Mouse (Mus musculus): Measurements from ENCODE around the gene Mrpl28.
"Not testable (repeated sequence)": the region's sequence is repeated elsewhere in the genome, so short reads cannot be mapped to it uniquely, and the experiment has no call there.

Mrpl28 gene

DNA sequence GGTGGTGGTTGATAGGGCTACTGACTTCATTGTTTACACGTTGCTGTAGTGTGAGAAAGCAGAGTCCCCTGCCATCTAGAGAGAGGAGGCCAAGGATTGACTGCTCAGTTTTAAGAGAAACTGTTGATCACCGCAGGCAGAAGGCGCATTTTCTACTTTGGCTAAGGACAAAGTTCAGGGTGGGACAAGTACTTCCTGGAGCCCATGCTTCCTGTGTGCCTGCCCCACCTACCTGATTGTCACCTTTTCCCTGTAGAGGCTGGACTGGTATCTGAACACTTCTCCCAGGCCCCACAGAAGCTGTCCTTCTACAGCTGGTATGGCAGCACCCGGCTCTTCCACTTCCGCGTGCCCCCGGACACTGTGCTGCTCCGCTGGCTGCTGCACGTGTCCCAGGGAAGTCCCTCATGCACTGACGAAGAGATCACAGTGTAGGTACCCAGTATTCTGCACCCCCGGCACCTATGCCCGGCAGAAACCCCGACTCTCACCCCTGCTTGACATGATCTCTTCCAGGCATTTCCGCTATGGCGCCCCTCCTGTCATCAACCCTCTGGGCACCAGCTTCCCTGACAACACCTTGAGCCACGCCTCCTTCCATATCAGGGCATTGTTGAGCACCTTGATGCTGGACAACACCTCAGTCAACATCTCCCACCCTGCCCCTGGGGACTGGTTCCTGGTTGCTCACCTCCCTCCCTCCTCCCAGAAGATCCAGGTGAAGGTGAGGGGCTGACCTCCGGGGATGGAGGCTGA lies 6.6 kb upstream of the Mrpl28 start:
- DNase-seq: no peak

DNA sequence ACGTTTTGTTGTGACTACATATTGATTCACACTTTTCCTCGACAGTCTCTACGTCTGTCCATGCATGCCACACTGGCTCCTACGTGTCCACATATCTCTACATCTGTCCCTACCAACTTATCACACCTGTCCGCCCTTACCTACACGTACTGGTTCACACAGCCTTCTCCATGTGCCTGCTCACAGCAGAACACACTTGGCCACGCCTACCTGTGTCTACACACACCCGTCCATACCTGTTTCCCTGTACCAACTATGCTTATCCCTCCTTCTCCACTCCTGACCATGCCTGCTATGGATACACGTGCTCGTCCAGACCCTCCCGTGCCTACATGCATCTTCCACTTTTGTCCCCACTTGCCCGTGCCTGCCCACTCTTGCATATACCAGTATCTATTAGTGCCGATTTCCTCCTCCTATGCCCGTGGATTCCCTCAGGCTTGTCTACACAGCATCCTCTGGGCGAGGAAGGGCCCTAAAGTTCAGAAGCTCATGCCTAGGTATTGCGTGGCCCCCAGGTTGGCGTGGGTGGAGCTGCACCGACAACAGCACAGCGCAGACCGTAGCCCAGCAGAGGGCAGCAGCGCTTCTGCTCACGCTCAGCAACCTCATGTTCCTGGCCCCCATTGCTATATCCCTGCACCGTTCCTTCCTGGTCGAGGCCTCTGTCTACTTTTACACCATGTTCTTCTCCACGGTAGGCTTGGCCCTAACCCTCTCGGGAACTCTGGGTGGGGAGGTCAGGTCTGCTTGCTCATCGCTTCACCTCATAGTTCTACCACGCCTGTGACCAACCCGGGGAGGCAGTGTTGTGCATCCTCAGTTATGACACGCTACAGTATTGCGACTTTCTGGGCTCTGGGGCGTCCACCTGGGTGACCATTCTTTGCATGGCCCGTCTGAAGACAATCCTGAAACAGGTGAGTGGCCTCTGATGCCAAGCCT lies 3.3 kb upstream of the Mrpl28 start:
- DNase-seq: peak; percentile 80

DNA sequence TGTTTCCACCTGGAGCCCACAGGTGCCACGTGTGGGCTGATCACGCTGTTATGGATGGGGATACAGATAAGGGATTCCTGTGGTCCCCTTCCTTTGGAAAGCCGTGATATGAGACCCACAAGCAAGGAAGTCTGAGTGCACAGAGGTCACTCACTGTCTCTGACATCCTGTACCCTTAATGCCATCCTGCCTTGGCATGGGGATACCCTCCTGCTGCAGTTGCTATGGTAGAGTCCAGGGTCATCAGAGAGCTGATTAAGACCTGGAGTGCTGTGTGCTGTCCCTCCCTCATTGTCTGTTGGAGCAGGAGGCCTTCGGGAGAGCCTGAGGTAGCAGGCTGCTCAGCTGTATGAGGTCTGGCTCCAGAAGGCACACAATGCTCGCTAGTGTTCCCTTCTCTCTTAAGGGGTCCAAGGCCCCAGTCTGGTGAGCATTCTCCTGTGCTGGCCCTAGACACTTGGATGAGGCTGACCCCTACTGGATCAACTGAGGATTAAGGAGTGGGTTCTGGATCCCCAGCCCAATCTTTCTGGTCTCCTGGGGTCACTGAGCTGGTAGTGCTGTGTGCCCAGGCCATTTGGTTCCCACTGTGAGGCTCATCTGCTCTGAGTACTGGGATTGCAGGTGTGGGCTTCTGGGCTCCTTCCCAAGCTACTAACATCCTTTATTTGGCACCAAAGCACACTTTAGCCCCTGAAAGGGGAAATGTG lies 714 bp upstream of the Mrpl28 start:
- peak; percentile 66 to 72 for DNase-seq

DNA sequence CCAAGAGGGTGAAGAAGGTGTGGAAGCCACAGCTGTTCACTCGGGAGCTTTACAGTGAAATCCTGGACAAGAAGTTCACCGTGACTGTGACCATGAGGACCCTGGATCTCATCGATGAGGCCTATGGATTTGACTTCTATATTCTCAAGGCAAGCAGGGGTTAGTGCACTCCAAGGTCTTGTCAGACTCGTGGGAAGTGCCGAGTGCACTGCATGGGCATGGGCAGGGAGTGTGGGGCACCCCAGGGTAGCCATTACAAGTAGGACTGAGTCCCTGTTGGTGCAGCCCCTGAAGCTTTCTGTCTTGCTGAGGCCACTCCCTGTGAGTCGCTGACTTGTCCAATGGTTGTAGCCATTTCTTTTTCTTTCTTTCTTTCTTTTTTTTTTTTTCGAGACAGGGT lies 1.3 kb downstream of the Mrpl28 start:
- no peak for DNase-seq

DNA sequence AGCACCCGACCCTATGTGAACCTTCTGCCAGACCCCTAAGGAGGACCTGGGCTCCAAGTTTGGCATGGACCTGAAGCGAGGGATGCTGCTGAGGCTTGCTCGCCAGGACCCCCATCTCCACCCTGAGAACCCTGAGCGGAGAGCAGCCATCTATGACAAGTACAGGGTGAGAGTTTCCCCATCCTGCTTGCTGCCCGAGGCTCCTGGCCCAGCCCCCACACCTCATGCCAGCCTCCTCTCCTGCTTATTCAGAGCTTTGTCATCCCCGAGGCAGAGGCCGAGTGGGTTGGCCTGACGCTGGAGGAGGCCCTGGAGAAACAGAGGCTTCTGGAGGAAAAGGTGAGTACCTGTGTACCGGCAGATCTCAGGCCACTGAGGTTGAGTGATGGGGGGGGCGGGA lies 1.9 kb downstream of the Mrpl28 start:
- DNase-seq: no peak

DNA sequence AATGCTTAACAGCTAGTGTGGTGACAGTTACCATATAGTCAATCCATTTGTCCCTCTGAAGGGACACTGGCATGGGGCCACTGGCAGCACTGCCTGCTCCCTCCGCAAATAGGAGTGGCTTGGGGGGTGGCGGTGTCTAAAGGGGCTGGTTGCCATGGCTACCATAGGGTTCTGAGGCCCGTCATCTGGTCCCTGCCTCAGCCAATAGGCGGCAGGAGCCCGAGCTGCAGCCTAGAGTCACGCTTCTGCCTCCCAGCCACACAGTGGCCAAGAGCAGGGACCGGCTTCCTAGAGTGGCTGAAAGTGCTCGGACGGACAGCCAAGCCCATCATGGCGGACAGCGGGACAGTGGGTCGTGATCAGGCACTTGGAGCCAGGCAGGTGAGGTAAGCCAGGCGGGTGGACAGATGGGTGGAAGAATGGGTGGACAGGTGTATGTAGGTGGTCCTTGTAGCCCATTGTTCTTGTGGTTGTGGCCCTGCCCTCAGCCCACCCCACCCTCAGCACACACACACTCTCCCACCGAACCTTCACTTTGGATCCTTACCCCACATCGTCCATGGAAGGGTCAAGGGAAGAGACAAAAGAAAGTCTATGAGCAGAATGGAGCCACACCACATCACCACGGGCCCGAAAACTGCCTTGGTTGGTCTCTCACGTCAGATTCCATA lies 7.9 kb downstream of the Mrpl28 start:
- no peak for DNase-seq

DNA sequence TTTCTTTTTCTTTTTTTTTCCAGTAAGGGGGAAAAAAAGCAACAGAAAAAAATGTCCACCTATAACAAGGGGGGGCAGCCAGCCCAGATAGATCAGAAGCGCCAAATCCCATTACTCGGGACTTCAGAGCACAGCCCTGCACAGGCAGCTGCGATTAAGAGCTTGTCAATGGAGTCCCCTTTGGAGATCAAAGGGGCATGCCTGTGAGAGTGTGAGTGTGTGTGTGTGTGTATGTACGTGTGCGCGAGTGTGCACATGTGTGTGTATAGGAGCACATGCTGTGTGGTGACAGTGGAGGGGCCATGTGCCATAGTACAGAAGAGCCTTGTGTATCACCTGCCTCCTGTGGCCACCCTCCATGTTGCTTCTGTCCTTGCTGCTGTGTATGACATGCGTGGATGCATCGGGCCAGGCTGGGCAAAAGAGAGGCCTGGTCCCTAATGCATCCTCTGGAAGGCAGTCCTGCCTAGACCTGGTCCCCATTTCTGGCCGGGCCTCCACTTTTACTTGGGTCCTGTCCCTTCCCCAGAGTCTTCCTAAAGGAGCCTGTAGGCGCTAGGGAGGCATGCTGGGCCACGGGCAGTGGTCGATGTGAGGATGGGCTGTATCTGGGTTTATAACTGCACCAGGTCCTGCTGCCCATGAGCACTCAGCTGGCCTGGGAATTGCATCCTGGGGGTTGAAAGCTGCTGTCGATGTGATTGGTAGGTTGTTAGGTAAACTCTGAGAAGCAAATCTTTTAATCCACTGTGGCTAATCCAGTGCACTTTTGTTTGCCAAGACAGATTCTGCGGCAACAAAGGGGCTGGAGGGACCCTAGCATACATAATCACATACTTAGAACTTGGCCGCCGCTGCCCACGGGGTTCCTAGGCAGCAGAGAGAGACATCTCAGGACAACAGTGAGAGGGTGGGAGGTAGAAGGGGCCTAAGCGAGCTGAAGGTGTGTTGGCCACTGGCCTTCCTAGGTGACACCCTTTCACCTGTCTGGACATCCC lies 8.9 kb downstream of the Mrpl28 start:
- no peak for DNase-seq

DNA sequence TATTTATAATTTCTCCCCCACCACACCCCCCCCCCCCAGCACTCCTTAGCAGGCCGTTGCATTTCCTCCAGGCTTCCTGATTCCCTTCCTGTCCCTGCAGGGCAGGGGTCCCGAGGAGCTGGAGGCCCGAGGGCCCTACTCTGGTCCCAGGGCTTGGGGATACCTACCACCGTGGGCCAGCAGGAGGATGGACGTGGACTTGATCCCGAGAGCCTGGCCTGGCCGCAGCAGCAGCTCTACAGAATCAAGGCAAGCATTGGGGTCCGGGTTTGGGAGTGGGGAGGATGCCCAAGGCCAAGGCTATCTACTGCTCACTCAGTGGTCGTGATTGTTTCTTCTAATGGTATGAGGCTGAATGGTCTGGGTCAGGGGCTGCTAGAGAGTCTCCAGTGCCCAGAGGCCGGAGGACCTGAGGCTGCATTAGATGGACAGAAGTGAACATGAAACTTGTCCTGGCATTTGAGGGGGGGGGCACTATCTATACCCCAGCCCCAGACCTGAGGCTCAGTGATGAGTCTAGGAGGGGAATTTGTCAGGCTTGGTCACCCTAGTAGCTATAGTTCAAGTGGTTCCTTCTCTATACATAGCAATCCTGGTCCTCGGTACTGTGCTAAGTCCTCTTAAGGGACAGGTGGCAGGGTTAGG lies 13.9 kb downstream of the Mrpl28 start:
- no peak for DNase-seq

DNA sequence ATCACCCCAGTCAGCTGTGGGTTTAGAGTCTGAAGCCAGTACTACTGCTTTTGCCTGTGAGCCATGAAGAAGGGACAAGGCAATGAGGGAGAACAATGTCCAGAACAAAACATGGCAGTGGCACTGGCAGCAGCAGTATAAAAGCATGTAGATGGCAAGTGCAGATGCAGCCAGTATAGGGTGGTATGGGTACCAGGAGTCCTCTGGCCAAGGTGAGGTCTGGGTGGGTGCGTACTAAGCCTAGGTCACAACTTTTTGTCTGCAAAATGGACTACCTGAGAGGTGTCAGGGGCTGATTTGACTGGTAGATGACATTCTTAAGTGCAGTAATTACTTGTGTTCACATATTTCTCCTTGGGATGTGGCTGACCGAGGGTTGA lies 14.4 kb downstream of the Mrpl28 start:
- DNase-seq: no peak

DNA sequence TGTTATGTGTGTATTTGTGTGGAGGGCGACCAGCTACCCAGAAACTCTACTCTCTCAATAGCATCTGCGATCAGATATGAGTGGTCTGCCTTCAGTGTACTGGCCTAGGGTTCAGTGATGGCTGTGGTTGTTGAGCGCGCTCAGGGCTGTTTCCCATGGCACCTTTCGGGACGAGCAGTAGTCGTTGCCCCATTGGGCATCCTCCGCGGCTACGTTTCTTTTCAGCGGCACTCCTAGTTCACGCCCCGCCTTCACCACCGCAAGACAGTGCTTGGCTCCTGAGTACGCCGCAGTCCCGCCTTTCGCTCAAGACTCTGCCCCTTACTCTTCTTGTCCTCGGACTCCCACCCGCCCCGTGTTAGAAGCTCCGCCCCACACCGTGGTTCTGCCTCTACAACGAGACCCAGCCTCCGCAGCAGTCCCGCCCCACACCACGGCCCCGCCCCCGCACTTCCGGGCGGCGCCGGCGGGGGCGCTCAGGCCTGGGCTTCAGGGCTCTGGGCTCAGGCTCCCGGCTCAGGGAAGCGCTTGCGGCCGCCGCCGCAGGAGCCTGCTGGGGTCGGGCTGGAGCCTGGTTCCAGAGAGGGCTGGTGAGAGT lies 15.0 kb downstream of the Mrpl28 start, which contains the start of gene Axin1:
Axin1 (plus strand) TSS at position 450 of the 598 bp plus-strand sequence.
- peak; percentile 96 to 98 for DNase-seq

DNA sequence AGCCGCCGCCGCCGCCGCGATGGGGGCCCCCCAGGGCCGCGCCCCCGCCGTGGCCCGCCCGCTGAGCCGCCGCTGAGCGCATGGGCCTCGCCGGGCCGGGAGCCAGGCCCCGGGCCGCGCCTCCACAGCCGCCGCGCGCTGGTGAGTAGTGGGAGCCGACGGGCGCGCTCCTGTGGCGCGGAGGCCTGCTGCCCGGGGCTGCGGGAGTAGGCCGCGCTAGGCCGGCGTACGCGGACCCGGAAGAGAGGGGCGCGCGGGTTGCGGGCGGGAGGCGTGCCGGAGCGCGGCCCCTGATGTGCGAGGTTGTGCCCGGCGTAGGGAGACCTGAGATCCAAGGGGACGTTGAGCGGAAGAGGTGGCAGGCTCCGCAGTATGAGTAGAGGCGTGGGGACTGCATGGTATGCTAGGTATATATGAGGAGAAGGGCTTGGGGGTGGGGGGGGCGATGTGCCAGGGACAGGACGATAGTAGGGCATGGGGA lies 15.6 kb downstream of the Mrpl28 start:
- DNase-seq: peak; percentile 68 to 70

DNA sequence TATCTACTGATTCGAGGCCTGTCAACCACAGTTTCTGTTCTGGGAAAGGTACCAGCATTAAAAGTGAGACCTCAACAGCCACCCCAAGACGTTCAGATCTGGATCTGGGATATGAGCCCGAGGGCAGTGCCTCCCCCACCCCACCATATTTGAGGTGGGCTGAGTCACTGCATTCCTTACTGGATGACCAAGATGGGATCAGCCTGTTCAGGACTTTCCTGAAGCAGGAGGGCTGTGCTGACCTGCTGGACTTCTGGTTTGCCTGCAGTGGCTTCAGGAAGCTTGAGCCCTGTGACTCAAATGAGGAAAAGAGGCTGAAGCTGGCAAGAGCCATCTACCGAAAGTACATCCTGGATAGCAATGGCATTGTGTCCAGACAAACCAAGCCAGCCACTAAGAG lies 19.5 kb downstream of the Mrpl28 start:
- DNase-seq: no peak

DNA sequence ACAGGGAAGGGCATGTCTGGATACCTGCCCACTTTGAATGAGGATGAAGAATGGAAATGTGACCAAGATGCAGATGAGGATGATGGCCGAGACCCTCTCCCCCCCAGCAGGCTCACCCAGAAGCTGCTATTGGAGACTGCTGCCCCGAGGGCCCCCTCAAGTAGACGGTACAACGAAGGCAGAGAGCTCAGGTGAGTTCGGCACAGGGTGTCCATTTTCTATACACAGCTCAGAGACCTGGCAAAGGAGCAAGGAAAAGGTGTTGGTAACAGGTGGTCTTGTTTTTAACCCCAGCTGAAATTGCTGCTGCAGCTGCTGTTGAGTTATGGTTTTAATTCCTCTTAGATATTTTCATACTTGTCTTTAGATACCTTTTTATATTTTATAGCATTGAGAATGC lies 20.1 kb downstream of the Mrpl28 start:
- no peak for DNase-seq

DNA sequence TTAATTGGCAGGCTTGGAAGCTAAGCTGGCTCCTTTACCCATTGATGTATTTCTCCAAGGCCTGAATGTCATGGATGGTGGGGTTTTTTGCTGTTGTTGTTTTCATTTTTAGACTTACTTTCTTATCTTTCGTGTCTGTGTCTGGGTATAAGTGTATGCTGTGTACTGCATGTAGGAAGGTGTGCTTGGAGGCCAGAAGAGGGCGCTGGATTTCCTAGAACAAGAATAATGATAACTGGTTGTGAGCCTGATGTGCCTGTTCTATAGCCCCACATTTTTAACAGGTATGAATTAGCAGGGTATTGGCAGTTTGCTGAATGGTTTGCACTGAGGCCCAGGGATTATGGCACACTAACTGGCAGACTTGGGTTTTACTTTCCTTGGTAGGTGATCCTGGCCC lies 25.8 kb downstream of the Mrpl28 start:
- no peak for DNase-seq

DNA sequence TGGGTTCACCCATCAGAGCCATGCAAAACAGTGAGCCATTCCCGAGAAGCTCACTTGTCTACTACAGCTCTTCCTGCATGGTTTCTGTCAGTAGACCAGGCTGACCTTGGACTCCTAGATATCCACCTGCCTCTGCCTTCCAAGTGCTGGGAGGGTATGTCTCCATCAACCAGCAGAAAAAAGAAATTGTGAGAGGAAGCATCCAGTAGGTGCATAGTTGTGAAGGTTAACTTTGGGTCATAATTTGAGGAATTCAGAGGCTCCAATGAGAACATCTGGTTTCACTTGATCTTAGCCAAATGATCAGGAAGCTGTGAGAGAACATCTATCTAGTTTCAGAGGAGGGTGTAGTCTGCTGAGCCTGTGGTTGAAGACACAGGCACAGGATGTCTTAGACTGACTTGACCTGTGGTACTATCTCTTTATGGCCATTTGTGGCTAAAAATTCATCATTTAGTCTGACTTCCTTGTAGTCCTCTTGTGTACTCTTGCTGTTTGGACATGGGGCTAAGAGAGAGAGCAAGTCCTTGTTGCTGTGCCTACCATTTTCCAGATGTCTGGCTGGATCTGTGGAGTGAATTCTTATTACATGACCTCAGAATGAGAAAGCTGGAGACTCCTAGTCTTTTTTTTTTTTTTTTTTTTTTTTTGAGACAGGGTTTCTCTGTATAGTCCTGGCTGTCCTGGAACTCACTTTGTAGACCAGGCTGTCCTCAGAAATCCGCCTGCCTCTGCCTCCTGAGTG lies 28.8 kb downstream of the Mrpl28 start:
- no peak for DNase-seq

DNA sequence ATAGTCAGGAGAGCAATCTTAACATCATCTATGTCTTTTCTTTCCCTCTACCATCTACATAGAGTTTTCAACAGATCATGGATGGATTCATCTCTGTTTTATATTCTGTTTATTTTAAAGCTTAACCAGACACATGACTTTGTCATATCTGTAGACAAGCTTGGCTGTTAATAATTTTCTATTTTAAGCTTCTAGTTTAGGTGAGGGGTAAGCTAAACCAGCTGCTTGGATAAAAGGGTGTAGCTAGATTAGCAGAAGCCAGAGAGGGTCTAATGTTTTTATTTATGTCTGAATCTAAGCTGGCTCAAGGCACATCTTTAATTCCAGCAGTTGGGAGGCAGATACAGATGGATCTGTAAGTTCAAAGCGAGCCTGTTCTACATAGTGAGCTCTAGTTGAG lies 39.4 kb downstream of the Mrpl28 start:
- DNase-seq: no peak

DNA sequence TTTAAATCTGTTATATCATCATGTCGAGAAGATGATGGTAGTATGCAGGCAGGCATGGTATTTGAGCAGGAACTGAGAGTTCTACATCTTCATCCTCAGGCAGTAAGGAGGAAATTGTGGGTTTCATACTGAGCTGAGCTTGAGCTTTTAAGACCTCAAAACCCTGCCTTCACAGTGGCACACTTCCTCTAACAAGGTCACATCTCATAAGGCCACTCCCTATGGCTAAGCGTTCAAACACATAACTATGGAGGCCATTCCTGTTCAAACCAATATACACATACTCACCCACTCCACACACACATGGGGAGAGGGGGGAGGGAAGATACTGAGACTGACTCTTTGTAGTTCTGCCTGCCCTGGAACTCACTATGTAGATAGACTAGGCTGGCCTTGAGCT lies 44.7 kb downstream of the Mrpl28 start:
- DNase-seq: no peak

DNA sequence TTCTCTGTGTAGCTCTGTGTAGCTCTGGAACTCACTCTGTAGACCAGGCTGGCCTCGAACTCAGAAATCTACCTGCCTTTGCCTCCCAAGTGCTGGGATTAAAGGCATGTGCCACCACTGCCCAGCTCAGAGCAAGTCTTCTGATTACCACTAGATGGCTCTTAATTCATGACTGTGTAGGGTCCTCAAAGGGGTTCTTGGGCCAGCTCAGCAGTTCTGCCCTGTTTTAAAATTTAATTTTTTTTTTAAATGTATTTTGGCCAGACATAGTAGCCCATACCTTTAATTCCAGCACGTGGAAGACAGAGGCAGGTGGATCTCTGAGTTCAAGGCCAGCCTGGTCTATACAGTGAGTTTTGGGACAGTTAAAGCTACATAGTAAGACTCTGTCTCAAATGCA lies 51.9 kb downstream of the Mrpl28 start:
- DNase-seq: not testable (repeated sequence)
